Mouse (Mus musculus) monocyte, adult 5-6 weeks (primary cell): Measurements from ENCODE around the gene Hoxd11. TPM values are rescaled to one million over a fixed set of nuclear protein-coding genes. Genes with fewer than 3 reads are reported as not detected.

Source experiments
- ATAC-seq: fragments of 153-309, 156-312 bp; replicated peaks from 2 replicates; pipeline ENCODE4 v1.8.0; 2017; ENCODE audit warnings: mild to moderate bottlenecking; ENCODE audit not compliant: low TSS enrichment, insufficient number of reproducible peaks, severe bottlenecking, poor library complexity, low FRiP score
- total RNA-seq: library from RNA; stranded (forward); fragments of 200-1000, 200-491, 200-594 nt; gene quantifications from 3 replicates; pipeline ENCODE4 v1.2.3, GENCODE M21; 2017

Gene Hoxd11
- total RNA-seq, 1 experiment from 2014 or later: not detected

DNA sequence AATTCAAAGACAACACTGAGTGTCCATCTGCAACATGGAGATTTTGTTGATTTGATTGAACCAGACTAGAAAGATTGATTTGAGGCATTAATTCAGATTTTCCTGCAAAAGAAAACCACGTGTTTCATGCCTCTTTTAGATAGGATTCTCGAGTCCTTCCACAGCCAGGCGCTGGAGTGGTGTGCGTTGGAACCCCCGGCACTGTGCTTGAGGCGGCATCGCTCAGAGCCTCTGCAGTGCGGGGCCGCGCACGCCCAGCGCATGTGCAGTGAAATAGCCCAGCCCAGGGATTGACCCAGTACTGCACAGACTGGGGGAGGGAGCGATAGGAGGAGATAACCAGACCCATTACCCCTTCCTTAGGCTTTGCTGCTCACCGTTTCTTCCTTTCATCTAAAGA, 35.5 kb downstream of the Hoxd11 start:
- no peak for ATAC-seq

DNA sequence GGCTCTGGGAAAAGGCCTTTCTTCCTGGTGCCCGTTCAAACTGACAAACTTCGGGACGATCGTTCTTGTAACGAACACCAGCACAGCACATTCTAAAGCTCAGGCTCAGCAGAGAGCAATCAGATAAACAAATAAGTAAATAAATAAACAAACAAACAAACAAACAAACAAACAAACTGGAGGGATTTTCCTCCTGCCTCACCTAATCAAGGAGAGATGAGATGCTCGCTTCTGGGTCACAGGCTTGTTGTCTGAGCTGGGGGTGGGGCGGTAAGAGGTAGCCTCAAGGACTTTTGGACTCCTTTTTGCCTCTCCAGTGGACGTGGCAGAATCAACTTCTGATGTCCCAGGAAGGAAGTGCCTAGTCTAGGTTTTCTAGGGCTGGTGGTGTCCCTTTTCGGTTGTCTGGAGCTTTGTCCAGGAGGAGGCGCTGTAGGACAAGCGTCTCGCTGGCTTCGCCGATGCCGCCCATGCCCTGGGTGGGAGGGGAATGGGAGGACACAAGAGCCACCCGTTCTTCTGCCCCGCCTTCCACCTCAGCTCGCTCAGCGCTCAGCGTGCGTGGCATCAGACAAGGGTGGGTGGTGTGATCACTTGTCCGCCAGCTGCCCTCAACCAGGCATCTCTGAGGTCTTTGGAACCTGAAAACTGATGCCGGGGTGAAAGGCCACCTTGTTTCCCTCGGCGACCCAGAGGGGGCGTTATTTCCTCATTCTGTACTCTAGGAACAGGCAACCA, 36.3 kb downstream of the Hoxd11 start:
- no peak for ATAC-seq

DNA sequence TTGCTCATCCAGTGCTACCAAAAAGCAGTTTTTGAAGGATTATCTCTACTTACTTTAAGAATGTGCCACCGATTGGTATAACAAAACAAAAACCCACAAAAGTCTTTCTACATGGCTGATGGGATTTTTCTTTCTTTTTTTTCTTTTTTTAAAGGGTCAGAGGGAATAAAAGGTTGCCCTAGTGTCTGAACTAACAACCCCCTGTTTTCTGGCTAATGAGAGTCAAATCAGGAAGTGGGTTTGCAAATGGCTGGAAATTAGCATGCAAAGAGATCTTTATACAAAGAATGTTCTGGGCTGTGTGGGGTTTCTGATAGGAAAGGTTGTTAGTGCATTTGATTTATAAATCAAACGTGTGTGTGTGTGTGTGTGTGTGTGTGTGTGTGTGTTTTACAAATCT, 41.0 kb downstream of the Hoxd11 start:
- ATAC-seq: no peak

DNA sequence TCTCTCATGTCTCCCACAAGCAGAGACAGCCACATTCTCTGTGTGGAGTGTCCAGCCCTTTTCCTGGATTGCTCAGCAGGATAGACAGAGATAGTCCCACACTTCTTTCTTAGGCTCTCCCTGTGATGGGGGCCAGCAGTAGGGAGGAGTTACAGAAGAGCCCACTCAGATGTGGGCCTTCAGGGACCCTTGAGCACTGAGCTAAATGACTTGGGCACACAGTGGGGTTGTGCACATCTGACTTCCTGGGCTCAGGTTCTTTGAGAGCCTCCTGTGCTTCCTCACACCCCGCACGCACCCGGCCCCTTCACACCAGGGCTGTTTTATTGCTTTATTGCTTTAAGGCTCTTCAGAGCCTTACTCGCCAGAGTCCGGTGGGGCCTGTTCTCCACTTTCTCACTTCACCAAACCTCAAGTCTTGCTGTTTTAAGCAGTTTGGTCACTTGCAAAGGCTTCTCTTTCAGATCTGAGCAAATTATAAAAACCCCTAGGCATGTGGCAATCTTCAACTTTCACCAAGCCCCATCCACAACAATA, 41.7 kb downstream of the Hoxd11 start:
- ATAC-seq: no peak

DNA sequence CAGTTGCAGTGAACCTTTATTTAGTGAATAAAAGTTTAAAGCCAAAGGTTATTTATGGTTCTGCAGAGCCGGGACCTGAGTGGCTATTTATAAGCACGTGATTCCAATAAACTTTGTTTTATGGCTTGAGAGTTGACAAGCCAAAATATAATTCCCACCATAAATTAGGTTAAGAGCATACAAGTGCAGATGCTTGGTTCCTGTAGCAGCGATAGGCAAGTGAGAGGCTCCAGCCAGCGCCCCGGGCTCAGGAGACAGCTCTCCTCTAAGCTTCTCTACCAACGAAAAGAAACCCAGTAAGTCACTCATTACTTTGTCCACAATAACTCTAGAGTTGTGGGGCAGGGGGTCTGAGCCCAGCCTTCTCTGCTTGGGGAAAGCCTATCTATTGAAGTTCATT, 42.5 kb downstream of the Hoxd11 start:
- no peak for ATAC-seq

DNA sequence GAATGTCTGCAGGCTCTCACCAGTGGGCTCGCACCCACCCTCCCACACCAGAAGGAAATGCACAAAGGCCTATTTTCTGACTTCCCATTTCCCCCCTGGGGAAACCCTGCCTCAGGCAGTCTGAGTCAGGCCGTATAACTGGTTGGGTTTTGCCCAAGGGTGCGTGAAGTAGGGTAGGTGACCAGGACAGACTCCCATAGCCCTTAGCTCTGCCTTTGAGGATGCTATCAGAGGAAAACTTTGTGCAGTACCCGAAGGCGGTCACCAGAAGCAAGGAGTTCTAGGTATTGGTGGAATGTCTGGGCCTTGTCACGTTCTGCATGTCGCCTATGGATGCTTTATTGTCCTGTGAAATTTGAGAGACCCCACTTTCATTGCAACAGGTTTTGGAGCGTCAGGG, 43.6 kb downstream of the Hoxd11 start:
- no peak for ATAC-seq

DNA sequence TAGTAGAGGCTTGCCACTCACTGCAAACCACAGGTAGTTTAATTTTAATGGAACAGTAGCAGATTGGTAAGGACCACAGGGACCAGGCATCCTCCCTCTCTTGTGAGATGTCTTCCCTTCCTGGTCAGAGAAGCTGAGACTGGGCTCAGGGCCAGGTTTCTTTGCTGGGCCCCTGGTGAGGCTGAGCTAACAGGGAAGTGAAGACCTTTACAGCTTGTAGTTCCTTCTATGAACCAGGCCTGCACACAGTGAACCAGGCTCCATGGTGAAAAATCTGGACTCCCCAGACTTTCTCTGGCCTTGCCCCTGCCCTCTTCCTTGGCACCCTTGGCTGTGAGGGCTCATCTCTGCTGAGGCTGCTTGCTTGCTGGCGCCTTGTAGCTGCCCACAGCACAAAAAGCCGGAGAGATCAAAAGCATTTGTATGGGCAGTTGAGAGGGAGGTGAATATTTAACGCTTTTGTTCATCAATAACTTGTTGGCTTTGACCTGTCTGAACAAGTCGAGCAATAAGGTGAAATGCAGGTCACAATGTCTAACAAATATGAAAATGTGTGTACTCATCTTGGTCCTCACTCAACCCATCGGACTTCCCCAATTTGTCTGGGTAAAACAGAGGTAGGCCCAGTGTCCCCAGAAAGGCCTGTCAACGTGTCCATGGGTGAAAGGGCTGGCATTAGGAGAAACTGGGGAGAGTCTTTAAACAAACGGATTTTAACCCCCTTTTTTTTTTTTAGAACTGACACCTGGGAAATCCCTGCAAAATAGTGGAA, 45.1 kb downstream of the Hoxd11 start:
- no peak for ATAC-seq

DNA sequence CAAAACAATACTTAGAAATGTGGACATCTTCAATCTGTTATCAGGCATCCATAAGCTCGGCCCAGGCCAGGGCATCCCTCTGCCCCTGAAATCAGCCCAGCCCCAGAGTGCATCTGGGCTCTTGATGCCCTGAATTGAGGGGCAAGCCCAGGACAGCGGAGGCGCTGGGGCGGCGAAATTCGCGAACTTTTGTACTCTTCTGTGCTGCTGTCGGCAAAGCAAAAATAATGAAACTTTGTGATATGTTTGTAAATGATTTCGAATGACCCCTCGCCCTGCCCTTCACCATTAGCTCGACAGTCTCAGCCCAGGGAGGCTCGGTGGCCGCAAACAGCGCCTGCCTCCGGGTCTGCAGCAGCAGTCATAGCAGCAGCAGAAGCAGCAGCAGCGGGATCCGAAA, 45.8 kb downstream of the Hoxd11 start:
- no peak for ATAC-seq

DNA sequence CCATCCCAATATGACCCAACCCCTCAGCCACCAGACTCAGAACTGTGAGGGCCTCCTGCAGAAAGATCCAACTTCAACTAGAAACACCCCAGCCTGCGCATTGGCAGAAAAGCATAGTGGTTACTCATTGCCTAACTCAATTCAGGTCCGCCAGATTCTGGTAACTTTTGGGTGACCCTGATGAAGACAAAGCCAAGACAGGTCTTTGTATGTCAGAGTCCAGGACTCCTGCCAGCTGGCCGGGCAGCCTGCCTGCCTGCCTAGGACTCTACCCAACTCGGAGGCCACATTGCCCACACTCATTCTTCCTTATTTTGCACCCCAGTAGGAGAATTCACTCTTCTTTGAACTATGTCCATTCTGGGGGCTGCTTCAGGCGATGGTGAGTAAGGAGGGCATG, 47.2 kb downstream of the Hoxd11 start, which contains the start of gene Gm28230:
Gene Gm28230, plus strand, starts transcription at position 178 of the 400 bp plus-strand sequence.
- ATAC-seq: no peak

DNA sequence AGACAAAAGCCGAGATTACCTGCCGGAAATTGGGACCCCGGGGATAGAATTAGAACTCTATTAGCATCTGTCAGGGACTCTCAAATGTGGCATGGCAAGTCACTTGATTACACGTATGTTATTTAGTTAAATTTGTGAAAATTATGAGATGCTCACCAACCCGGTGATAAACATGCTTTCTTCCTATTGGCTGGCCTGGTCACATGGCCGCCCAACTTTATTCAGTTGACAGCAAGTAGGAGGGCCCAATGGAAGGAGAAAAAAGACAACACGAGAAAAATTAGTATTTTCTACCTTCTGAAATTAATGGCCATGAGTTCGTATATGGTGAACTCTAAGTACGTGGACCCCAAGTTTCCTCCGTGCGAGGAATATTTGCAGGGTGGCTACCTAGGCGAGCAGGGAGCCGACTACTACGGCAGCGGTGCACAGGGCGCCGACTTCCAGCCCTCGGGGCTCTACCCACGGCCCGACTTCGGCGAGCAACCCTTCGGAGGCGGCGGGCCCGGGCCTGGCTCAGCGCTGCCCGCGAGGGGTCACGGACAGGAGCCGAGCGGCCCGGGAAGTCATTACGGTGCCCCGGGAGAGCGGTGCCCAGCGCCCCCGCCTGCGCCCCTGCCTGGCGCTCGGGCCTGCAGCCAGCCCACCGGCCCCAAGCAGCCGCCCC, 47.7 kb downstream of the Hoxd11 start:
- ATAC-seq: no peak

DNA sequence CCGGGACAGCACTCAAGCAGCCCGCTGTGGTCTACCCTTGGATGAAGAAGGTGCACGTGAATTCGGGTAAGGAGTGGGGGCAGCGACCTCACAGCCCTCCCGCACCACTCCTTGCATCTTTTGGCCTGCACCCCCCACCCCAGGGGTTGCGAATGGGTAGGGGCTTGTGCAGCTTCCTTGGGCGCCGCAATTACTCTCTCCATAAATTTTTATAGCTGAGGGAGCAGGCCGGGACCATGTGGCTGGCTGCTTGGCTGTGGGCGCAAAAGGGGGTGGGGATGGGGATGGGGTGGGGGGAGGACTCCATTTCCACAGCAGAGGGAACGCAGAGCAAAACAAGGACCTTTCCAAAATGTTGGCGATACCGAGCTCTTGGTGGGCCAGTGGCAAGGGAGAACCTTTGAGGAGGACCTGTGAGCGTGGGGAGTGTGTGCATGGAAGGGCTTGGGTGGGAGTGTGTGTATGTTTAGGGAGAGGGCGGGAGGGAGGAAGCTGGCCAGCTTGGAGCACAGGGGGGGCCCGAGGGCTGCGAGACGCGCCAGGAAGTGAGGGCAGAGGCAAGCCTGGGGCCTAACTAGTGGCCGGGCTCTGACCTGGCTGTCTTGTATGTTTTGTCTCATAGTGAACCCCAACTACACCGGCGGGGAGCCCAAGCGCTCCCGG, 48.4 kb downstream of the Hoxd11 start:
- no peak for ATAC-seq

DNA sequence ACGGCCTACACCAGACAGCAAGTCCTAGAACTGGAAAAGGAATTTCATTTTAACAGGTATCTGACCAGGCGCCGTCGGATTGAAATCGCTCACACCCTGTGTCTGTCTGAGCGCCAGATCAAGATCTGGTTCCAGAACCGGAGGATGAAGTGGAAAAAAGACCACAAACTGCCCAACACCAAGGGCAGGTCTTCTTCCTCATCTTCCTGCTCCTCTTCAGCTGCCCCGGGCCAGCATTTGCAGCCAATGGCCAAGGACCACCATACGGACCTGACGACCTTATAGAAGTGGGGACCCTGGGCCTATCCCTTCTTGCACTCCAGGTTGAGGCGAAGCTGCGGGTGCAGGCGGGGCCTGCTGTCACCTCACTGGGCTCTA, 48.9 kb downstream of the Hoxd11 start:
- no peak for ATAC-seq

DNA sequence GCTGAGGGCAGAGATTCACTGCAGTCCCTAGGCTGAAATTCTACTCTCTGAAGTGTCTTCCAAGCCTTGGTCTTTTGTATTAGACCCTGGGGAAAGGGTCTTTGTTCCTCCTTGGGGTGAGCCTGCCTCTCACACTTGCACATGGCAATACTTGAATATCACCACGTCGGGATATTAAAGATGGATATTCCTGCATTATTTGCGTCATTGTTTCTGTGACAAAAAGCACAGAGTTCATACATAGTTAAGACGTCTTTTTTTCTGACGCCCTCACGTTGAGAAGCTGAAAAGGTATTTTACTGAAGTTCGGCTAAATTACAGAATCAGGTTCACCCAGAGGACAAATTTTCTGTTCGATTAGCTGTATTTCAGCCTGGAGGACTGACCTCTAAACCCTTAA, 51.0 kb downstream of the Hoxd11 start:
- ATAC-seq: no peak

DNA sequence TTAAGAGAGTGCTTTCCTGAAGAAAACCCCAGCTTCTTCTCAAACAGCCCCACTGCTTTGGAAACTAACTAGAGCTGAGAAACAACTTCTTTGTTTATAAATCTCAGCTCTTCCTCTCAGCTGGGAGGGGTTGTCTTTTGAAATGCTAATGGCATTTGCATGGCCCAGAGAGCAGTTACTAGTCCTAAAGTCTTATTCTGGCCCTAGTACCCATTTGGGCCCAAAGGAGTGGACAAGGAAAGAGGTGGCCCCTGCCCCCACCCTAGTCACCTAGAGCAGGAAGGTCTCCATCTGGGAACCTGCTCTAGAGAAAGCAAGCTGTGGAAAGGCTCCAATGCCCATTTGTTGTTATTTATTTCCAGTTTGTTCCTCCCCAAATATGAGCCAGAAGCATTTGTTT, 51.7 kb downstream of the Hoxd11 start:
- no peak for ATAC-seq

DNA sequence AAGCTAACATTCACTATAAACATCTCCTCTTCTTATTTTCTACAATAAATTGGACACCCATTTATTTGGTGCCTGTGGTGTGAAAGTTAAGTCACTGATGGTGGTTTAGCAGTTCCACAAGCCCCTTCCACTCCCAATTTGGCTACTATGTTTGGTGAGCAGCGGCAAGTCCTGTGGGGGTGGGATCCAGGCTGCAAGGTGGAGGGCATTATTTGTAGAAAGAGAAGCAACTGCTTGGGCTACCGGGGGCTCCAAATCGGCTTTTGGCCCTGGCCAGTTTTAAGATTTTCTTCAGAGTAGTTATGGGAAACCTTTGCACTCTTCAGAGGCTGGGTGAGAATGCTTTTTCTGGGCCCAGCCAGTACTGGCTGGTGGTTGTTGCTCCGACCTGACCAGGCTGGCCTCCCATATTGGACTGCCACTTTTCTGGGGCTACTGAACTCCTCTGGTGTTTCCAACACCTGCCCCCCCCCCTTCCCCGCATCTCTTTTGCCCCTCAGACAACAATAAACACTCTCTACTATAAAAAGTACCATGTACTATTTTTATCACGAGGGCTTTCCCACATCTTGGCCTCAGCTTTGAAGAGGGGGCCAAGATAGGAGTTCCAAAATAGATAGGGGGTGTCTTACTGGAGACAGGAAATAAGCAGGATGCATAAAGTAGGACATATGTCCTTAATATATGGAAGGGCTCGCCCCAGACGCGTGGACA, 52.6 kb downstream of the Hoxd11 start:
- no peak for ATAC-seq

DNA sequence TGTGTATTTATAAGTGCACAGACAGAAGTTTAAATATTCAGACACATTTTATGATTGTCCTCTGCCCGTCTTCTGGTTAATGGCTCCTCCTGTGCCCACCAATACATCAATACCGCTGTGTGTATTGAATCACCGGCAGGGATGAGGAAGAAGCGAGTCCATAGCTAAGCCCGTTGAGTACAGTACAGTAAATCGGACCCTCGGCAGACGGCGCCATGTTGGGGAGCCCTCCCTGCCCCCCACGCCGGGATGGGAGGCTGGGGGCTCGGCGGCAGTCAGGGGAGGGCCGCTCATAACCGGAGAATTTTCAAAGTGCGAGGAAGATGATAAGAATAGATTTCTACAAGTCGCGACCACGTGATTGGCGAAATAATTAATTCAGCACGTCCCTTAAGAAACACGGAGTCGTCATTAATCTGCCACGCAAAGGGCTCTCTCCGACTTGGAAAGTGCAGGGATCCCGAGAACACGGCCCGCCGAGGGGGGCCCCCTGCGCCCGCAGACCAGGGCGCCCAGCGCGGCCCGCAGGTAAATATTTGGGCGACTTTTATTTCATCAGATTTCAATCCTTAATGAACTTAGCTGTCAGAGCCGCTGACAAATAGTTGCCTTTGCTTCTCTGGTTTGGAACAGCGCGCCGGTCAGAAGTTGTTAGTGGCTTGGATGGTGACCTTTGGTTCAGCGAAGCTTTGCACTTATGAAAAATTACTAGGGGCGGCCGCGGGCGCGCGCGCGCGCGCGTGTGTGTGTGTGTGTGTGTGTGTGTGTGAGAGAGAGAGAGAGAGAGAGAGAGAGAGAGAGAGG, 53.4 kb downstream of the Hoxd11 start:
- no peak for ATAC-seq

DNA sequence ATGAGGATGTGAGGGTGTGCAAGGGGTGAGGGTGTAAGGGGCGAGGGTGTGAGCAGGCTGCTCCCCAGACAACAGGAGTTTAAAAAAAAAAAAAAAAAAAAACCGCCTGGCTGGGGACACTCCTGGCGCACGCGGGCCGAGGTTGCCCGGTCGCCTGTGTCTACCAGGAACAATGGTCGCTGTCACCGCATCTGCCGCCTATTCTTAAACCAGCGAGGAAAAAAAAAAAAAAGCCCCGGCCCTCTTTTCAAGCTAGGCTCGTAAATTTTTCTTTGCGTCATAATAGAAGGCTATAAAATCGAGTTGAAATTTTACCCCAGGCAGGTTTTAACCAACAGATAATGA, 53.9 kb downstream of the Hoxd11 start:
- no peak for ATAC-seq

DNA sequence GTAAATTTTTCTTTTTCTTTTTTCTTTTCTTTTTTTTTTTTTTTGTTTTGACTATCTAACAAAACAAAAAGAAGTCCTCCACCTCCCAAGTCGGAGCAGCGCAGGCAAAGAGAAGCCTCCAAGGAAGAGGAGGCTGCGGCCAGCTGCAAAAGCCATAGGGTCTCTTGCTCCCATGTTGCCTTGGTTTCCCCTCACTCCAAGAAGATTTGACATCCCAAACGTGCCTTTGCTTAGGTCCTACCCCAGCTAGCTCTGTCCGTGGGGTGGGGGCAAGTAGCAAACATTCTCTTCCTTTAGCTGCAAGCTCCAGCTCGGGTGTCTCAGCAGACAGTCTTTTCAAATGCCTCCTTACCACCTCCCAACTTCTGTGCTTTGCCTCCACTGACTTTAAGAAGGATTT, 54.4 kb downstream of the Hoxd11 start:
- no peak for ATAC-seq
